Mouse (Mus musculus) kidney, postnatal 0 days (tissue): ENCODE measurements at regions not wholly inside any gene's neighbourhood (a gene's known extent, or its start where the extent isn't known, plus 50 kb on each side); places are given as distances from the start of the nearest gene placed in this dataset.
A peak's percentile ranks its signal among the peaks of the same experiment; 100 is the strongest.

Experiments
- ATAC-seq: fragments of 200-750 bp; cut with Nextera tagmentation; replicated peaks from 2 replicates; pipeline ENCODE4 v1.8.0; 2017; ENCODE audit warnings: low read depth, moderate number of reproducible peaks, moderate TSS enrichment, moderate library complexity; ENCODE audit not compliant: low FRiP score
- DNase-seq: peaks from one replicate; pipeline ENCODE4 v3.0.0-alpha.2; 2016; ENCODE audit warnings: low spot score
- H3K27ac ChIP-seq: fragments of 300-500 bp; sonication (generic); 2 replicates; pipeline ENCODE4 v1.5.1; 2014; ENCODE audit warnings: mild to moderate bottlenecking
- H3K27me3 ChIP-seq: fragments of 300-500 bp; sonication (generic); 2 replicates; pipeline ENCODE4 v1.6.1; 2014; ENCODE audit warnings: low read length, mixed read lengths; ENCODE audit not compliant: insufficient read depth
- H3K36me3 ChIP-seq: fragments of 300-500 bp; sonication (generic); 2 replicates; pipeline ENCODE4 v1.6.1; 2014; ENCODE audit warnings: low read length, mixed read lengths; ENCODE audit not compliant: insufficient read depth
- H3K4me1 ChIP-seq: fragments of 300-500 bp; sonication (generic); replicated peaks from 2 replicates; pipeline ENCODE4 v1.6.1; 2014; ENCODE audit warnings: antibody characterized with exemption, low read length, mixed read lengths; ENCODE audit not compliant: insufficient read depth
- H3K4me2 ChIP-seq: fragments of 300-500 bp; sonication (generic); 2 replicates; pipeline ENCODE4 v1.6.1; 2014; ENCODE audit warnings: mild to moderate bottlenecking, low read length, moderate library complexity, mixed read lengths
- H3K4me3 ChIP-seq: fragments of 300-500 bp; sonication (generic); replicated peaks from 2 replicates; pipeline ENCODE4 v1.5.1; 2014; ENCODE audit warnings: low read depth, low read length
- H3K9ac ChIP-seq: fragments of 300-500 bp; sonication (generic); 2 replicates; pipeline ENCODE4 v1.6.1; 2014; ENCODE audit warnings: low read depth, low read length
- H3K9me3 ChIP-seq: fragments of 300-500 bp; sonication (generic); replicated peaks from 2 replicates; pipeline ENCODE4 v1.6.1; 2016; ENCODE audit warnings: low read length, inconsistent platforms, mixed read lengths
- CTCF ChIP-seq: IDR thresholded peaks from 2 replicates; pipeline ENCODE4 v1.5.1; 2016; ENCODE audit warnings: antibody characterized with exemption, low read depth, mild to moderate bottlenecking, moderate library complexity
- WGBS: fragments of 180-500 bp; shearing (Covaris S2); extraction: QIAGEN DNeasy Blood & Tissue Kit; methylation state at CpG from one replicate; pipeline ENCODE4 v1.1.7; 2014; 5-methylcytosine and 5-hydroxymethylcytosine counted together

GRCm38 (mm10) chr8:54375373-54376098 is 153.8 kb upstream of the Asb5 start:
- H3K9ac ChIP-seq = no peak overlapping the region
- 62% methylated on average over 3 of the region's 3 CpGs for WGBS
- DNase-seq (peak; percentile 6), ATAC-seq (no peak)
- TF ChIP-seq CTCF = no peak
- no peaks in the 10 kb centered on the region for H3K27me3 ChIP-seq
- H3K4me2 ChIP-seq = no peak overlapping the region
- no peaks in the 10 kb centered on the region for H3K4me1 ChIP-seq
- H3K4me3 ChIP-seq = no peak overlapping the region
- H3K27ac ChIP-seq = no peak overlapping the region
- no peaks in the 10 kb centered on the region for H3K36me3 ChIP-seq
- H3K9me3 ChIP-seq = no peaks in the 10 kb centered on the region

GRCm38 (mm10) chr8:54380191-54380590 is 149.2 kb upstream of the Asb5 start:
- Histone ChIP-seq H3K9ac (no peak overlapping the region), H3K4me2 (no peak overlapping the region), H3K4me3 (no peak overlapping the region), H3K9me3 (no peaks in the 10 kb centered on the region), H3K27me3 (no peaks in the 10 kb centered on the region), H3K27ac (no peak overlapping the region), H3K36me3 (no peaks in the 10 kb centered on the region), H3K4me1 (no peaks in the 10 kb centered on the region)
- WGBS = 11% methylated on average over 2 of the region's 2 CpGs
- DNase-seq (peak; percentile 62), ATAC-seq (no peak)
- TF ChIP-seq CTCF = no peak

GRCm38 (mm10) chr8:54392866-54393265 is 136.5 kb upstream of the Asb5 start:
- no peak for DNase-seq

GRCm38 (mm10) chr8:54393466-54394197 is 135.7 kb upstream of the Asb5 start:
- no peak for ATAC-seq
- no peak for TF ChIP-seq CTCF
- peak; percentile 19 for DNase-seq

More at GRCm38 (mm10) chr8:54392866-54393265, 136.5 kb upstream of the Asb5 start:
- no peak for ATAC-seq
- Histone ChIP-seq H3K27ac (no peak overlapping the region), H3K4me3 (no peak overlapping the region), H3K9me3 (no peaks in the 10 kb centered on the region), H3K4me2 (no peak overlapping the region), H3K36me3 (no peaks in the 10 kb centered on the region), H3K27me3 (no peaks in the 10 kb centered on the region), H3K9ac (no peak overlapping the region), H3K4me1 (no peaks in the 10 kb centered on the region)
- no peak for TF ChIP-seq CTCF

GRCm38 (mm10) chr8:54405723-54406122 is 123.7 kb upstream of the Asb5 start:
- no peak for DNase-seq
- Histone ChIP-seq H3K9me3 (no peaks in the 10 kb centered on the region), H3K4me3 (no peak overlapping the region), H3K4me2 (no peak overlapping the region), H3K27ac (no peak overlapping the region), H3K27me3 (no peaks in the 10 kb centered on the region), H3K36me3 (no peaks in the 10 kb centered on the region), H3K9ac (no peak overlapping the region), H3K4me1 (no peaks in the 10 kb centered on the region)
- WGBS = 86% methylated on average over 2 of the region's 2 CpGs
- ATAC-seq = no peak
- no peak for TF ChIP-seq CTCF

More at GRCm38 (mm10) chr8:54393466-54394197, 135.7 kb upstream of the Asb5 start:
- WGBS = 28% methylated on average over 12 of the region's 12 CpGs
- H3K4me3 ChIP-seq = no peak overlapping the region
- no peak overlapping the region for H3K9ac ChIP-seq
- H3K27ac ChIP-seq = no peak overlapping the region
- H3K4me1 ChIP-seq = no peaks in the 10 kb centered on the region
- H3K4me2 ChIP-seq = no peak overlapping the region
- H3K9me3 ChIP-seq = no peaks in the 10 kb centered on the region
- no peaks in the 10 kb centered on the region for H3K27me3 ChIP-seq
- H3K36me3 ChIP-seq = no peaks in the 10 kb centered on the region

GRCm38 (mm10) chr8:54414092-54414799 is 115.1 kb upstream of the Asb5 start:
- DNase-seq (no peak), ATAC-seq (no peak)
- H3K4me2 ChIP-seq = no peak overlapping the region
- H3K4me3 ChIP-seq = no peak overlapping the region
- no peaks in the 10 kb centered on the region for H3K27me3 ChIP-seq
- no peak overlapping the region for H3K27ac ChIP-seq
- TF ChIP-seq CTCF = no peak
- WGBS = 54% methylated on average over 4 of the region's 4 CpGs
- H3K9ac ChIP-seq = no peak overlapping the region
- H3K4me1 ChIP-seq = no peaks in the 10 kb centered on the region
- no peaks in the 10 kb centered on the region for H3K36me3 ChIP-seq
- no peaks in the 10 kb centered on the region for H3K9me3 ChIP-seq
